Mouse (Mus musculus) MEL (cell line): ENCODE data around the gene Lypd5.

Source experiments
- CTCF ChIP-seq, 3 experiments: IDR thresholded peaks in 2 of 3; conservative IDR thresholded peaks in 1 of 3; 2 replicates each; pipeline ENCODE4 v1.5.1; 2011 to 2012; ENCODE audit warnings: low read length in 3 of 3, low read depth in 2 of 3, mild to moderate bottlenecking in 2 of 3, improper control_type of control experiment in 1 of 3, inconsistent platforms in 1 of 3, mixed read lengths in 1 of 3, moderate library complexity in 1 of 3; ENCODE audit not compliant: control insufficient read depth in 1 of 3, insufficient read depth in 1 of 3, poor library complexity in 1 of 3, severe bottlenecking in 1 of 3
- MXI1 ChIP-seq: IDR thresholded peaks from 2 replicates; pipeline ENCODE4 v1.6.1; 2011; ENCODE audit warnings: mild to moderate bottlenecking, low read depth, low read length, improper control_type of control experiment
- POLR2A ChIP-seq, 2 experiments: IDR thresholded peaks; 2 replicates each; pipeline ENCODE4 v1.6.1; 2011 to 2012; ENCODE audit warnings: low read length in 2 of 2, mild to moderate bottlenecking in 2 of 2, control low read depth in 1 of 2, improper control_type of control experiment in 1 of 2, low read depth in 1 of 2, moderate library complexity in 1 of 2; ENCODE audit not compliant: control insufficient read depth in 1 of 2, insufficient read depth in 1 of 2, poor library complexity in 1 of 2
- USF1 ChIP-seq: IDR thresholded peaks from 2 replicates; pipeline ENCODE4 v1.6.1; 2014; ENCODE audit warnings: low read depth, mild to moderate bottlenecking, inconsistent platforms, low read length, improper control_type of control experiment, moderate library complexity

DNA sequence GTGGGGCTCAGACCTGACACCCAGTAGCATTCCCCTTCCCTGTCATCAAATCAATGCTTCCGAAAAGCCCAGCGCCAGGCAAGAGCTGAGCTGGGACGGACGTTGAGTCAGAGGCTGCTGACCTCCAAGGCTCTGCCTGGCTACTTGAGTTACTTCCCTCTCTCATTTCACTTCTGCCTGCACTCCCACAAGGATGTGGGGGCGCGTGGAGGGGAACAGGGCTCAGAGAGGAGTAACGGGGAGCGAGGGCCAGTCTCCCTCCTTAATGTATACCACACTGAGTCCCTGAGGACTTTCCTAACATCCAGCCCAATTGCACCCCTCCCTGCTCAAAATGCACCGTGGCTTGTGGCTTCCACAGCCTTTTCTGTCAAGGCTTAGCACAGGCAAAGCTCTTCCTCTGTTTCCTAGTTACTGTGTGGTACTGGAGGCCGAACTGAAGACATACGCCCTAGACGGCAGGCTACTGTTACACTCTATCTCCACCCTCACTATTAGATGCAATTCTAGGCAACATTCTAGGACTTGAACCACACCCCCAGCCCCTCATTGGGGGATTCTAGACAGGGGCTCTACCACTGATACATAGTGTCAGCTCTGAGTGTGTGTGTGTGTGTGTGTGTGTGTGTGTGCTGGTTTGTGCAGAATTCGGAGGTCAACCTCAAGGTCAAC is 40.7 kb downstream of the Lypd5 start:
- no peak for TF ChIP-seq CTCF (IDR thresholded peaks at IDR 0.05 in 2 of 3, conservative IDR thresholded peaks at IDR 0.05 in 1 of 3; ENCODE audit: control insufficient read depth in 1 of 3, insufficient read depth in 1 of 3, low read depth in 2 of 3, low read length in 3 of 3, poor library complexity in 1 of 3, severe bottlenecking in 1 of 3)
- no peak for TF ChIP-seq POLR2A (IDR thresholded peaks at IDR 0.05; ENCODE audit: control insufficient read depth in 1 of 2, insufficient read depth in 1 of 2, low read depth in 1 of 2, low read length in 2 of 2, poor library complexity in 1 of 2)
- no peak for TF ChIP-seq USF1
- TF ChIP-seq MXI1, result no peak
